22 mouse cellular contexts compared by ENCODE assay signal in genomic region chr6:58735090-58735489, GRCm38 (mm10).
DNase-seq lines count a peak whose midpoint lies in the region; ATAC-seq and TF ChIP-seq lines count a peak whose summit lies in the region.
"Had no signal": no experiment of that assay in that cellular context is flagged by ENCODE, and none has a peak within 500 bp of the region (broad histone marks: within the 10 kb centered on the region; RNA-seq: fewer than 3 reads in every experiment).

No protein-coding gene starts in this region.

- TF ChIP-seq POLR2A in limb, embryonic 14.5 days (IDR thresholded peaks at IDR 0.05; ENCODE audit: borderline replicate concordance, extremely low read depth, insufficient read depth, insufficient read length), result no peak
- no peak for TF ChIP-seq POLR2A in bone marrow macrophage, adult 2 months (IDR thresholded peaks at IDR 0.05; ENCODE audit: borderline replicate concordance, low read depth, low read length)

- no peak overlapping the region for H3K4me3 ChIP-seq in limb, embryonic 14.5 days (replicated peaks; ENCODE audit: low read length)
- H3K4me3 ChIP-seq in limb, embryonic 10.5 days, result no peak overlapping the region
- no peak overlapping the region for H3K4me3 ChIP-seq in bone marrow macrophage, adult 2 months (ENCODE audit: insufficient read depth, low read length)
- no peak overlapping the region for H3K4me3 ChIP-seq in forebrain, postnatal 0 days (ENCODE audit: low read depth, low read length)
- H3K4me3 ChIP-seq: forebrain, embryonic 13.5 days; heart, embryonic 12.5 days; hindbrain, embryonic 15.5 days; midbrain, embryonic 12.5 days; myocyte; neural tube, embryonic 15.5 days had no signal

- no peaks in the 10 kb centered on the region for H3K4me1 ChIP-seq in limb, embryonic 14.5 days (ENCODE audit: control insufficient read depth, insufficient read depth, low read length)
- no peaks in the 10 kb centered on the region for H3K4me1 ChIP-seq in limb, embryonic 10.5 days
- H3K4me1 ChIP-seq in bone marrow macrophage, adult 2 months (ENCODE audit: control insufficient read depth, insufficient read depth, low read length), result peaks cover 4% of the 10 kb centered on the region
- no peaks in the 10 kb centered on the region for H3K4me1 ChIP-seq in forebrain, postnatal 0 days (ENCODE audit: insufficient read depth)
- H3K4me1 ChIP-seq: forebrain, embryonic 13.5 days; heart, embryonic 12.5 days; hindbrain, embryonic 15.5 days; midbrain, embryonic 12.5 days; neural tube, embryonic 15.5 days had no signal

- no peaks in the 10 kb centered on the region for H3K9me3 ChIP-seq in limb, embryonic 14.5 days (ENCODE audit: control insufficient read depth, low read length)
- H3K9me3 ChIP-seq in limb, embryonic 10.5 days (replicated peaks), result no peaks in the 10 kb centered on the region
- H3K9me3 ChIP-seq in forebrain, postnatal 0 days (ENCODE audit: low read length), result no peaks in the 10 kb centered on the region
- H3K9me3 ChIP-seq: forebrain, embryonic 13.5 days; heart, embryonic 12.5 days; hindbrain, embryonic 15.5 days; midbrain, embryonic 12.5 days; neural tube, embryonic 15.5 days had no signal

- DNase-seq in heart, adult 11 months, result peak; percentile 61
- DNase-seq in heart, adult 9 months (ENCODE audit: low spot score in 2 of 2), result no peak
- peak; percentile 6 for DNase-seq in limb, embryonic 14.5 days (ENCODE audit: low spot score)
- no peak for DNase-seq in limb, embryonic 10.5 days (ENCODE audit: low spot score)
- DNase-seq in embryo, embryonic 9.5 days (ENCODE audit: extremely low spot score), result peak; percentile 1
- no peak for DNase-seq in forebrain, postnatal 0 days
- DNase-seq: B cell, adult 2 months; cerebellum, adult 18-20 months; gastrocnemius, postnatal 36 days; lung, postnatal 14 days; right cerebral cortex, postnatal 4 days; thymus, postnatal 14 days had no signal

- no peaks in the 10 kb centered on the region for H3K27me3 ChIP-seq in limb, embryonic 14.5 days (ENCODE audit: control insufficient read depth, insufficient read depth, low read length)
- H3K27me3 ChIP-seq in limb, embryonic 10.5 days (ENCODE audit: low read depth, poor library complexity, severe bottlenecking), result no peaks in the 10 kb centered on the region
- no peaks in the 10 kb centered on the region for H3K27me3 ChIP-seq in forebrain, postnatal 0 days (ENCODE audit: insufficient read depth, low read length)
- H3K27me3 ChIP-seq: forebrain, embryonic 13.5 days; heart, embryonic 12.5 days; hindbrain, embryonic 15.5 days; midbrain, embryonic 12.5 days; neural tube, embryonic 15.5 days had no signal

- no peak for ATAC-seq in limb, embryonic 14.5 days (ENCODE audit: low FRiP score, low read depth)
- ATAC-seq in erythroblast, adult 5-6 weeks (replicated peaks; ENCODE audit: low FRiP score, poor library complexity, severe bottlenecking), result no peak
- no peak for ATAC-seq in forebrain, postnatal 0 days
- ATAC-seq: forebrain, embryonic 13.5 days; intestine, postnatal 0 days had no signal

- no peak overlapping the region for H3K27ac ChIP-seq in limb, embryonic 14.5 days (replicated peaks; ENCODE audit: low read depth, low read length)
- H3K27ac ChIP-seq in limb, embryonic 10.5 days, result no peak overlapping the region
- peak overlapping the region; percentile 30 for H3K27ac ChIP-seq in bone marrow macrophage, adult 2 months (ENCODE audit: insufficient read depth, low read depth, low read length)
- no peak overlapping the region for H3K27ac ChIP-seq in forebrain, postnatal 0 days (ENCODE audit: low read depth, low read length)
- H3K27ac ChIP-seq: forebrain, embryonic 13.5 days; hindbrain, embryonic 15.5 days; midbrain, embryonic 12.5 days; neural tube, embryonic 15.5 days had no signal

- WGBS in limb, embryonic 14.5 days, result 89% methylated on average over 1 of the region's 1 CpGs
- 79% methylated on average over 1 of the region's 1 CpGs for WGBS in limb, embryonic 10.5 days
- WGBS in forebrain, postnatal 0 days, result 100% methylated on average over 1 of the region's 1 CpGs

- H3K4me2 ChIP-seq in limb, embryonic 14.5 days (replicated peaks; ENCODE audit: low read depth, low read length, severe bottlenecking), result no peak overlapping the region
- no peak overlapping the region for H3K4me2 ChIP-seq in forebrain, postnatal 0 days (ENCODE audit: low read depth)
- H3K4me2 ChIP-seq: forebrain, embryonic 13.5 days; heart, embryonic 12.5 days; hindbrain, embryonic 15.5 days; liver, embryonic 11.5 days; midbrain, embryonic 12.5 days; neural tube, embryonic 15.5 days had no signal

- no peaks in the 10 kb centered on the region for H3K36me3 ChIP-seq in limb, embryonic 14.5 days (ENCODE audit: control insufficient read depth, insufficient read depth, low read length)
- no peaks in the 10 kb centered on the region for H3K36me3 ChIP-seq in limb, embryonic 10.5 days
- no peaks in the 10 kb centered on the region for H3K36me3 ChIP-seq in forebrain, postnatal 0 days (ENCODE audit: insufficient read depth)
- H3K36me3 ChIP-seq: heart, embryonic 12.5 days; hindbrain, embryonic 15.5 days; midbrain, embryonic 12.5 days; neural tube, embryonic 15.5 days had no signal

- TF ChIP-seq CTCF in bone marrow macrophage, adult 2 months (IDR thresholded peaks at IDR 0.05; ENCODE audit: low read depth, low read length), result no peak
- no peak for TF ChIP-seq CTCF in forebrain, postnatal 0 days (IDR thresholded peaks at IDR 0.05; ENCODE audit: low read depth)

- no peak overlapping the region for H3K9ac ChIP-seq in limb, embryonic 14.5 days (ENCODE audit: low read depth, low read length, severe bottlenecking)
- no peak overlapping the region for H3K9ac ChIP-seq in forebrain, postnatal 0 days
- H3K9ac ChIP-seq: forebrain, embryonic 13.5 days; heart, embryonic 12.5 days; hindbrain, embryonic 15.5 days; midbrain, embryonic 12.5 days; neural tube, embryonic 15.5 days had no signal

Comparison
In these comparisons a context has a peak if more than half of its experiments do, and no peak if none do; other contexts are left out.
1. DNase-seq: peak in heart, adult 11 months (single experiment), limb, embryonic 14.5 days (single experiment) and embryo, embryonic 9.5 days (single experiment); none in heart, adult 9 months (0 of 2), limb, embryonic 10.5 days (single experiment) and forebrain, postnatal 0 days (single experiment).